Mouse (Mus musculus) kidney, postnatal 25 days (tissue): Measurements from ENCODE around the gene B4galt5.
A peak's percentile ranks its signal among the peaks of the same experiment; 100 is the strongest.

Source experiments
- DNase-seq, 2 experiments: peaks; one replicate each; pipeline ENCODE4 v3.0.0; 2021; ENCODE audit warnings: mixed read lengths in 2 of 2

The B4galt5 gene

DNA sequence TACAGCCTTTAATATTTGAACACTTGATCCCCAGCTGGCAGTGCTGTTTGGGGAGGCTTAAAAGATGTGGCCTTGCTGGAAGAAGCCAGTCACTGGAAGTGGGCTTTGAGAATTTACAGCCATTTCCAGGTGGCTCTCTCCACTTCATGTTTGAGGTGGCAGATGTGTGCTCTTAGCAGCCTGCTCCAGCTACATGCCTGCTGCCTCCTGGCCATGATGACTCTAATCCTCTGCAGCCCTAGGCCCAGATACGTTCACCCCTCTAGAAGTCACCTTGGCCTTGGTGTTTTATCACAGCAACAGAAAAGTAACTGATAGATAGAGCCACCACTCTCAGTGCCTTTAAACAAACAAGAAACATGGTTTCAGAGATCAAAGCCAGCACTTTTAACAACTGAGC, 46.3 kb downstream of the B4galt5 start:
- DNase-seq, result peak in 1 of 2 experiments; percentile 17

DNA sequence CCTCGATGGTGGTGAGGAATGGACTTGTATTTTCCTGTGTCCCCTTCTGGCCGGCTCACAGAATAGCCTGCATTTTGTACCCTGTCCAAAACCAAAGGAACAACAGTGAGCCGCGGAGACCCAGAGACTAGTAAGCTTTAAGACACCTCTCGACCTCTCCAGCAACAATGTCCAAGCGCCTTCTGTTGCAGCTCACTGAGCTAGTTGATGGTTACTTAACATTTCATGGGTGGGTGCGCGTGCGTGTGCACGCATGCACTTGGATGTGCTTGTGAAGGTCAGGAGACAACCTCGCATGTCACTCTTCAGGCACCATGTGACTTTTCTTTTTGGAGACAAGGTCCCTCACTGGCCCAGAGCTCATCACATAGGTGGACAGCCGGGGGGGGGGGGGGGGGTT, 47.0 kb downstream of the B4galt5 start:
- DNase-seq, result peak in 1 of 2 experiments; percentile 73

DNA sequence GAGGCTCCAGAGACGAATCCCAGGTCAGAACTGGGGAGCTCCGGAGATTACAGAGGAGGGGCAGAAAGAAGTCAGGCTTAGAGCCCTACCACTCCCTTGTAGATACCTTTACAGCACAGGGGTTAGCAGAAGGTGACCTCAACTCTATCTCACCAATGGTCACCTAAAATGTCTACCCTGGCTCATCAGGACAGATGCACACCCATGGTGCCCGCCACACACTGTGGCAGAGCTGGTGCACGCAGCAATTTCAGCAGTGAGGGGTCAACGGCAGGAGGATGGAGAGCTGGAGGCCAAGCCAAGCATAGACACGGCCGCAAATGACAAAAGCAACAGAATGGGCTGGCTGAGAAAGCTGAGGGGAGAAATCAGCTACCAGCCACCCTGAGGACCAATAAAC, 47.4 kb downstream of the B4galt5 start:
- DNase-seq, result no peak

DNA sequence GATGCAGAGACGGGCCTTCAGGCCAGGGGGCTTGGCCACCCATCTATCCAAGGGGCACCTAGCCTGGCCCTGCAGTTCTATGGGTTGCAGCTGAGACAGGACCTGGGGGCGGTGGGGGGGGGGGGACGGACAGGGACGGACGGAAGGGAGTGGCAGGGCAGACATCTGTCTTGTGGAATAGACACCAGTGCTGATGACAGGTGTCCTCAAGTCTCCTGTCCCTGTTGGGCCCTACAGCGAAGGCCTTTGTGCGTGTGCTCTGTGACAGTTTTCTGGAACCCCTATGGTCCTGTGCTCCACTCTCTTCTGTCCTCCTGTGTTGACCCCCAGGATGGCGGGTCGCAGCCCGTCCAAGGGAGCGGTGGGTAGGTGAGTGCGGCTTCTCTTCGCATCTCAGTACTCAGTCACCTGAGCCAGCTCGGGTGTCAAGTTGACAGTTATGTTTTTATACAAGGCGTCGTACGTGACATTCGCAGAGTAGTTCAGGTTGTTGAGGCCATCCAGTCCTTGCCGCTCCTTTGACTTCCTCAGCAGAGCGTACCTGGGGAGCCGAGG, 48.0 kb downstream of the B4galt5 start:
- no peak for DNase-seq

DNA sequence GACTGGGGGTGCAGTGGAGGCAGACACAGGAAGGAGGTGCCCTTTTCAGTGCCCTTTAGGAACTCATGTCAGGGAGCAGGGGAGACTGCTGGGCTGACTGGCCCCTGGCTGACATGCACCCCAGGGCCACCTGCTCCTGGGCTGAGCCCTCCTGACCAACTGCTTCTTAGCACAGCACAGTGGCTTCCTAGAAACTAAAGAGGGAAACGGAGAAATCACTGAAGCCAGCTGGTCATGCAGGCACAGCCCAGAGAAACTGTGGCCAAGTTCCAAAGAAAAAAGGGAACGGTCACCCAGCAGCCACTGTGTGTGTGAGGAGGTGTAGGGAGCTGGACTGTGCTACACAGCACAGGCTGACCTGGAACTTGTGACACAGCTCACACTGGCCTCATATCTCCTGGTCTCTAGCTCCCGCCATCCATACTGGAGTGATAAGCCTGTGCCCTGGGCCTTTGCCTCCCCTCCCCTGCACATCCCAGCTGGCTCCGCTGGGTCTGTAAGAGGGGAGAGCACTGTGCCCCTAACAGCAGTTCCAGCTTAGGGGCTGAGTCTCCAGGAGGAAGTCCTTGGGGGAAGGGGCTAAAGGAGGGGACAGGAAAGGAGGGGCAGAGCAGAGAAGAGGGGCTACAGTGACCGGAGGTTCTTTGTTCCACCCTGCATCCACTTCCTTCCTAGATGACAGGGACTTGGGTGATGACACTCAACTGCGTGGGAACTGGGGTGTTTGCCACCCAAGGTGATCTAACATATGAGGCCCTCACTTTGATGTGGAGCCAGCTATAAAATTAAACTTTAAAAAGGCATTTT, 48.9 kb downstream of the B4galt5 start:
- peak in 1 of 2 experiments; percentile 30 for DNase-seq

DNA sequence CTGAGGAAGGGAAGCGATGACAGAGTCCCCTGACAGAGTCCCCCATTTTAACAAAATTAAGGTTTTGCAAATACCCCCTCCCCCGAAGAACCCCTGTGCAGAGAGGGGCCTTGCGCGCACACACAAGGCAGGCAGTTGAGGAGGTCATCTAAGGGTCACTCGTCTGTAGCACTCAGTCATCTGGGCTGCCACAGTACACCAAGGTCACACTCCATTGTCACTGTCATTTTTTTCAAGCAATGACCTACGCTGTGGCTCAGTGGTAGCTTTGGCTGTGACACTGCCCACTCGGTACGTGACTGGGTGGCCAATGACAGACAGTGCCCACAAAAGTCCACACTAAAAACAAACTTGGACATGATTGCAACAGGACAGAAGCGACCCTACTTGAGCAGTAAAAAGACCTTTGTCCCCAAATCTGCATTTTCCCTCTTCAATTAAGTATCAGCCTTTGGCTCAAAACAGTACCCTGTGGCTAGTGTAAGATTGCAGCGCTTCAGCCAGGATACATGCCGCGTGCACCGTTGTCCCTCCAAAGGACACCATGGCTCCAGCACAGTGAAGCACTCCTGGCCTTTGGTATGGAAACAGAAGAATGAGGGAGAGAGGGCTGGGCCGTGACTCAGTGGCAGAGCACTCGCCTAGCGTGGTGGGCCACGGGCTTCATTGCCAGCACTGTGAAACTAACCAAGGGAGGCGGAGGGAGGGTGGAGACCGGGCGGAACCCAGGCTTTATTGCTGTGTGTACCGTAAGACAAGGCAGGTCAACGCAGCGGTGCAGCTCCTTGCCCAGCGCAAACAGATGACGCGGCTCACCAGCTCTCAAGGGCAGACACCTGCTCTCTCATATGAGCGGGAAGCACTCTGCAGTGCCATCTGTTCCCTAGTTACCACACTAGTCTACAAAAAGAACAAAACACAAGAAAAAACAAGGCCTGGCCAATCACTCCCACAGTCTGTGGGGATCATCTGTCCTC, 50.0 kb downstream of the B4galt5 start:
- DNase-seq, result peak in 1 of 2 experiments; percentile 50

DNA sequence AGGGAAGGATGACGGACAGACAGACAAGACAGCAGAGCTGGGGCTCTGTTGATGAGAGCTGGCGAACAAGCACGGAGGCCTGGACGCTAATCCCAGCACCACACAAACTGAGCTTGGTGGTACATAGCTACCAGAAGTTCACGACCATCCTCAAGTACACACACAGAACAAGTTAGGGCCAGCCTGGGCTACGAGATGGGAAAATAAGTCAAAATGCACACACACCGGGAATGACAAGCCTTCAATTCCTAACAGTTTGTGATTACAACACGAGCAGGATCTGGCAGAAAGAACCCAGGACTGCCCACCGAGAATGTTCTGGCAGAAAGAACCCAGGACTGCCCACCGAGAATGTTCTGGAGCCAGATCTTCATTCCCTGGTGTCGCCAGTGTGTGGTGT, 51.0 kb downstream of the B4galt5 start:
- peak in 1 of 2 experiments; percentile 29 for DNase-seq

DNA sequence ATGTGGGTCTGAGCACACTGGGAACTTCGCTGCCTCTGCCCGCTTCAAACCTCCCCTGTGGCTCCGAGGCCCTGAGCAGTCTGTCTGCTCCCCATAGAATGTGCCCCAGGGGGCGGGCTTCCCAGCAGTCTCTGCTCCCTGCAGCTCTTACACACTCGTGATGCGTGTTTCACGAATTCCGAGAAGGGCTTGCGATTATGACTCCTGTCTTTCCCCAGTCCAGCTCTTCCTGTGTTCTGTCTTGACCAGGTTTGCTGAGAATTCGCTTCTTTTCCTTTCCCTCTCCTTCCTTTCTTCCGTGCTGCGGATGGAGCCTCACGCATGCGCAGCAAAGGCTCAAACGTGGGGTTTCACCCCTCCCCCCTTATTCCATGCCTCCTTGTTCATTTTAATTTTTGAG, 54.1 kb downstream of the B4galt5 start:
- no peak for DNase-seq

DNA sequence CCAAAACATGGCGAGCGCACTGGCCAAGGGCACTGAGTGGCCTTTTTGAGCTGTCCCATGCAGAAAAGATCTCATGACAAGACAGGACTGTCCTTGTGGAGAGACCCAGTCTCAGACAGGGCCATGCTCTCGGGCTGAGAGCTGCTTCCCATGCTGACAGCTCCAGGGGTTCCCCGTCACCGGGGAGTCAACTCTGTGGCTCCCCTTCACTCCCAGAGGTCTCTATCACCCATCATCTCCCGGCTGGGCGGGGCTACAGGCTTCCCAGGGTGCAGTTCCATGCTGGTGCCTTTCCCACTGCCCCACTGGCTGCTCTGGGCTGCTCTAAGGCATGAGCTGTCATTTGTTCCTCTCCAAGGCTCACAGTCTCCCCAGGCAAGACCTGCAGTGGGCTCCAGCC, 54.8 kb downstream of the B4galt5 start:
- DNase-seq, result peak in 1 of 2 experiments; percentile 35

DNA sequence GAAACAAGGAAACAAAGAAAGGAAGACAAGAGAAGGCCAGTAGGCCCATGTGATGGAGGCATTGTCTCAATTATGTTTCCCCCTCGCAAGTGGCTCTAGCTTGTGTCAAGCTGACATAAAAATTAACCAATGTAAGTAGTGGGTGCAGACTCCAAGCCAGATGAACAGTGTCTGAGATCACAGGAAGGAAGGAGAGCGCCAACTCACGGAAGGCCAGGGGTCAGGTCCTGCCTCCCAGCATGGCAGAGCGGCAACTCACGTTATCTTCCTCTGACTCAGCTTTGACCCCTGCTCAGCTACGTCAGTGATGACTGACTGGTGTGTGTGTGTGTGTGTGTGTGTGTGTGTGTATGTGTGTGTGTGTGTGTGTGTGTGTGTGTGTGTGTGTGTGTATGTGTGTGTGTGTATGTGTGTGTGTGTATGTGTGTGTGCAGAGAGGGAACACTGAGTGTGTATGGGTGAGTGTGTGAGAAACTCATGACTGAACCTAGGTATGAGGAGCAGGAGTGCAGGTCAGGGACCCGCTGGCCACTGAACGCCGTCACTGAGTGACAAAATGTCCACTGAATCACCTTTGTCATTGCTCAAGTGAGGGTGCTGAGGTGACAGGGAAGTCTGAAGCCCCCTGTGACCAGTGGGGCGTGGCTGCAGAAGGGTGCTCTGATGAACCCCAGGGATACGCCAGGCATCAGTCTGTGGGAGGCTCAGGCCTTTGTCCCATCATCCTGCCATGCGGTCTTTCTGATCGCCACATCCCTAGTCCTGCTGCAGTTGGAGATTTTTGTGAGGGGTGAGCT, 55.5 kb downstream of the B4galt5 start:
- DNase-seq, result peak in 1 of 2 experiments; percentile 68

DNA sequence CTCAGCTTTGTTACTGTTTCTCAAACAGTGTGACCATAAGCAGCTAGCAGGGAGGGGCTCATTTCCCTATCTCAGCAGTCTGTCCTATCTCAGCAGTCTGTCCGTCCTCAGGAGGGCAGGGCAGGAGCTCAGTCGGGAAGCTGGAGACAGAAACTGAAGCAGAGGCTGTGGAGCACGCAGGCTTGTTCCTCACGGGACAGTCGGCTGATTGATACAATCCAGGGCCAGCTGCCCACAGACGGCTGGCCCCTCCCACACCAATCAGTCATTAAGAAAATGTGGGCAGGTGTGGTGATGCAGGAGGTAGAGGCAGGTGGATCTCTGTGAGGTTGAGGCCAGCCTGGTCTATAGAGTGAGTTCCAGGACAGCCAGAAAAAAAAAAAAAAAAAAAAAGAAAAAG, 56.1 kb downstream of the B4galt5 start:
- DNase-seq, result peak in 1 of 2 experiments; percentile 35

DNA sequence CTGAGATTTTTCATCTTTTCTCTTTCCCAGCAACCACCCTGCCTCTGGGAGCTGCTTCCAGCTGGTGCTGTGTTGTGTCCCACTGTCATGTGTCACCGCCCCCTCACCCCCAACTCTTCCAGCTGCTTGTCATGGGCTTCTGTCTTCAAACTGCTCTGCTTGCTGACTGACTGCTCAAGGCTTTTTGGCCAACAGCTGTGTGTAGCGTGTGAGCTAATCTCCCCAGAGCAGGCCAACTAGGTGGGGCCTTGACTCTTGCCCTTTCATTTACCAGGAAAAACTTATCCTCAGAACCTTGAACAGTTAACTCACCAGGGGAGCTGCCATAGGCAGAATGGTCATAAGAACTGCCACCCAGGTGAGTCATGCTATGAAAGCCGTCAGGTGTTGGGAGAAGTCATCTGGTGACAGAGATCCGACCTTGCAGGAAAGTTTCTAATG, 56.8 kb downstream of the B4galt5 start:
- peak in 1 of 2 experiments; percentile 27 for DNase-seq

DNA sequence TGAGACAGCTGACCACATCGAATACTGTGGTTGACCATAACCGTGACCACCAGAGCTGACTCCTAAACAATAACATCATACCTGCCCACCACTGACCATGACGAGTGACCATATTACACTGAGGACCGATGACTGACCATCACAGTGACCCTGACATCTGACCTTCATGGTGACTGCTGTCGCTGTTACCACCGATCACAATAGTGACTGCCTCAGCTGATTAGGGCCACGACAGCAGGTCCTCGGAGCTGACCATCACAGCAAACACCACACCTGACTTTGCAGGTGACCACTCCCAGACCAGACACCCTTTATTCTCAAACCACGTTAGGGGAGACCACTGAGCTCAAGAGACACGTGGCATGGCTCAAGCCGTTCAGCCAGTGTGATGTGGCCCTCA, 57.3 kb downstream of the B4galt5 start:
- no peak for DNase-seq

DNA sequence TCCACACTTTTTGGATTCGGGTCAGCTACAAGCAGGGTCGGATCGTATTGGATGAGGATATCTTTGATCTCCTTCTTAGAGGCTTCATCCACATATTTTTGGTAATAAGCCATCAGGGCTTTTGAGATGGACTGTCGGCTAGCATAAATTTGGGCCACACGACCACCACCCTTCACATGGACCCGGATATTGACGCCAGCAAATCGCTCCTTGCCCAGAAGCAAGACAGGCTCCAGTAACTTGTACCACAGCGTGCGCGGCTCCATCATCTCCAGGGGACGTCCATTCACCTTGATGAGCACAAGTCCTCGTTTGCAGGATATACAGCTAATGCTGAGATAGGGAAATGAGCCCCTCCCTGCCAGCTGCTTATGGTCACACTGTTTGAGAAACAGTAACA, 67.5 kb downstream of the B4galt5 start:
- DNase-seq, result peak in 1 of 2 experiments; percentile 26

DNA sequence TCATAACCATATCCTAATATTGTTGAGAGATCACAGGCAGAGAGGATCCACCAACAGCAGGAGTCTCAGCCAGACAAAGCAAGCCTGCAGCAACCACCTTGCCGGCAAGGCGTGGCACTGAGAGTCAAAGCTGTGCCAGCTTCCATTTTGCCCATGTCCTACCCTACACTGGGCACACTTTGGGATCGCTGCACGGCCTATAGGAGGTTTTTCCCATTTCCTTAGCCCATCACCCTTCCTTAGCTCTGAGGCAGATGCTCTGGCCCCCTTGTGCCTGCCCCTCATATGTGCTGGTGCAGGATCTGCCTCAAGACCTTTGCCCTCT, 68.0 kb downstream of the B4galt5 start:
- peak in 1 of 2 experiments; percentile 47 for DNase-seq

DNA sequence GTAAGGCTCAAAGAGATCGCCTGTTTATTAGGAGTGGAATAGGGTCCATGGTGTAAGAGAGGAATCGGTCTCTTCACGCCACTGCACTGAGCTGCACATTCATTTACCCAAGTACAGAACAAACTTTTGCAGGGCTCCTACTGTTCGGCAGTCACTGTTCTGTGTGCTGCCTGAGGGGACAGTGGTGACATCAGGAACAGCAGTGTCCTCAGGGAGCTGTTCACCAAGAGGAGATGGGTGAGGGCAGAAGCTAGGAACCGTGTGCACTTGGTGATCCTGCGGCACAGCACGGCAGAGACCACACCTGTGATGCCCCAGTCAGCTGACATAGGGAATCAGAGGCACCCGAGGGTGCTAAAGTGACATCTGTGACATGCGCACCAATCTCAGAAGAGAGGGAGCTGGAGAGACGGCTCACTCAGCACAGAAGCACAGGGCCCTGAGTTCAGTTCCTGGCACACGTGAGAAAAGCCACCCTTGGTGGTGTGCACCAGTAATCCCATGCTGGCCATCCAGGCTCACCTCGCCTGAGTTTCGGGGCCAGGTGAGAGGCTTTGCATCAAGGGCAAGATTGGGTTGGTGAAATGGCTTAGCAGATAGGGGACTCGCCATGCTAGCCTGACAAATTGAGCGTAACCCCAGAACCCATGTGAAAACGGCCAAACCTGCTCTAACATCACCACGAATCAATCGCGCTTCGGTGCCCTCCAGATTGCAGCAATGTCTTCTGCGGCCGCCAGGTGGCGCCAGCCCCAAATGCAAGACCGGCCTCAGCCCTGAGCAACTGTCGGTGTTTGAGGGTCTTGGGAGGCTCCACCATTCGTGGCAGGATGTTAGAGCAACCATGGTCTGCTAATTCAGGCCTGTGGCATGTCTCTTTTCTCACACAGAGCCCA, 68.6 kb downstream of the B4galt5 start:
- peak; percentile 67 to 75 for DNase-seq

DNA sequence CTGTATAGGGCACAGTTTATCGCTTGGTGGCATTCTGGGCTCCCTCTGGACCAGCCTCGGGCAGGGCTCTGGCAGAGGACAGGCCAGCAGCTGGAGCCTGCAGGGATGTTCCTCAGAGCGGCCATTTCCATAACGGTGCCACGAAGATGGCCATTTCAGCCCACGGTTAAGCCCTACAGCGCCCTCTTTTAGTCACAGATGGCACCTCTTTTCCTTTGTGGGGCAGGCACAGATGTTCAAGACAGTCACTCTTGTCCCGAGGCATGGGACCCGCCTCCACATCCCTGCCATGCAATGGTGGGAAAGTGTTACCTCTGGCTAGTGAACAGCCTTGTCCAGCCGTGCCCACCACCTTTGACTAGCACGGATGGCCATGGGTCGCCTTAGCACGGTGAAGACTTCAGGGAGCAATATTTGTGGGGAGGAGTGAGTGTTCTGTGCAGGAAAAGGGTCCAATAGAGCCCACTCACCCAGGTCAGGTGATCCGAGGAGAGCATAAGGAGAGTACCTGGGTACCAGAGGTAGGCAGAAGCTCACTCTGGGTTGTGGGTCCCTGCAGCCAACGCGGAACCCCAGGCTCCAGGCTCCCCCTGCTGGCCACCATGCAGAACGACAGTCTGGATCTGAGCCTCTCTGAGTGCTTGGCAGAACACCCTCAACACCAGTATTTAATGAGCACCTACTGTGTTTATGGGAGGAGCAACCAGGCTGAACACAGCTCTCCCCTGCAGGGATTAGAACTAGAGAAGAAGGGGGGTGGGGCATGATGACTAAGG, 70.0 kb downstream of the B4galt5 start:
- DNase-seq, result peak; percentile 52 to 73

DNA sequence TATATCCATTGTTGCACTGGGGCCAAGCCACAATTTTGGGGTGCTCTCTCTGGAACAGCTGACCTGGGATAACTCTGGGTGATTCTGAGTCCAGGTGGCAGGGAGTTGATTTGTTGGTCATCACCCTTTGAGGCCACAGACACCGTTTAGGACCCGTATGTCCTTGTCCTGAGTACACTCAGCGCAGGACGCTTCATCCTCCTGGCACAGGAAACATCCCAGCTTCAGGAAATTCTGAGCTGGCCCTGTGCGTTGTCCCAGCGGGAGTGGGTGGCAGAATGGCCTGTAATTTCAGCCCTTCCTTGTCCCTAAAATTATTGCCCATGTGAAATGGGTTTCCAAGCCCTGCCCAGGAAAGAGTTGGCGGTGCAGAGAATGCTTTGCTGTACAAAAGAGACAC, 71.0 kb downstream of the B4galt5 start:
- peak; percentile 1 to 35 for DNase-seq

DNA sequence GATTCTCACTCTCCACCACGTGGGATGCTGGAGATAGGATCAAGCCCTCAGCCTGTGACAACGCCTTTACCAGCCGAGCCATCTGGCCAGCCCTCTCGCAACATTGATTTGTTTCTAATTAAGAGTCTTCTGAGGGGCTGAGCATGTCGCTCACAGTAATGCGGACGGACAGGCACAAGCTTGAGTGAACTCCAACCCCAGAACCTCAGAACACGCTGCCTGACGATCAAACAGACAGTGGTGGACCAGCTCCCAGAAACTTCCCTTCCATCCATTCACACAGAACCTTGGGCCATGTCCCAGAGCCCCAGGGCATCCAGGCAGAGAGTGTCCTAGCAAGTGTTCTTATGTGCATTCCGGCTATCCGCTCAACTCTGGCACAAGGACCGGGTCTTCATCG, 72.0 kb downstream of the B4galt5 start:
- no peak for DNase-seq

DNA sequence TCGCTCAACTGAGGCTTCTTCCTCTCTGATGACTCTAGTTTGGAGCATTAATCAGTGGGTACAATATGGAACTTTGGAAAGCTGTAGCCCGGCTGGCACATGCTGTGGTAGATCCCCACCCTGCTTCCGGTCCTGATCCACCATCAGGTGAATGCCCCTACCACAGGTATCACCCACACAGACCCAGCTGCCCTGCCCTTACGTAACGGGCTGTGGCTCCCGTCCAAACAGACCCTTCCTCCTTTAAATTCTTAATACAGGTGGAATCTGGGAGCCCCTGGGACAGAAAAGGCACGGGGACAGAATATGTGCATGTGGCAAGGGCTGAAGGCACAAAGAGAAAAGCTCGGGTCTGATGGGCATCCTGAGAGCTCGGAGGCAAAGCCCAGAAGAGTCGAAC, 73.1 kb downstream of the B4galt5 start:
- DNase-seq, result peak in 1 of 2 experiments; percentile 21
